Mouse (Mus musculus) embryonic fibroblast, embryonic 13.5 days (primary cell): ENCODE measurements around the gene Ptpru.

Experiments used
- CTCF ChIP-seq: IDR thresholded peaks from 2 replicates; pipeline ENCODE4 v1.5.1; 2011; ENCODE audit warnings: mild to moderate bottlenecking, control low read depth, low read length, moderate library complexity, borderline replicate concordance; ENCODE audit not compliant: insufficient read depth
- POLR2A ChIP-seq: IDR thresholded peaks from 2 replicates; pipeline ENCODE4 v1.6.1; 2011; ENCODE audit warnings: low read depth, mild to moderate bottlenecking, control low read depth, low read length, moderate library complexity

GRCm38 (mm10) chr4:131822583-131822982 is 15.5 kb downstream of the Ptpru start:
- TF ChIP-seq CTCF (no peak), POLR2A (no peak)
